Mouse (Mus musculus) myocyte (in vitro differentiated cells): ENCODE results near the gene Tmem94. TPM values are rescaled to one million over a fixed set of nuclear protein-coding genes. Genes with fewer than 3 reads are reported as not detected.
A peak's percentile ranks its signal among the peaks of the same experiment; 100 is the strongest.

Source experiments
- H3K27me3 ChIP-seq: one replicate; pipeline ENCODE4 v1.6.1; 2011; ENCODE audit not compliant: control insufficient read depth, insufficient read depth, insufficient read length
- H3K36me3 ChIP-seq: one replicate; pipeline ENCODE4 v1.6.1; 2011; ENCODE audit not compliant: control insufficient read depth, insufficient read depth
- H3K4me2 ChIP-seq: one replicate; pipeline ENCODE4 v1.6.1; 2011; ENCODE audit warnings: low read depth, control low read depth
- H3K4me3 ChIP-seq: one replicate; pipeline ENCODE4 v1.5.1; 2011; ENCODE audit warnings: mild to moderate bottlenecking, control low read depth, moderate library complexity
- H3K79me2 ChIP-seq: one replicate; pipeline ENCODE4 v1.6.1; 2011; ENCODE audit not compliant: control insufficient read depth, insufficient read depth
- H3ac ChIP-seq: one replicate; pipeline ENCODE4 v1.6.1; 2011; ENCODE audit not compliant: control insufficient read depth, insufficient read length
- CEBPB ChIP-seq: IDR thresholded peaks from 2 replicates; pipeline ENCODE4 v1.6.1; 2011; ENCODE audit warnings: mild to moderate bottlenecking, moderate library complexity; ENCODE audit not compliant: poor library complexity, insufficient read depth, severe bottlenecking
- E2F4 ChIP-seq: IDR thresholded peaks from one replicate; pipeline ENCODE4 v1.6.1; 2011; ENCODE audit warnings: mild to moderate bottlenecking, control low read depth, moderate library complexity; ENCODE audit not compliant: insufficient read depth
- MAX ChIP-seq: IDR thresholded peaks from one replicate; pipeline ENCODE4 v1.6.1; 2011; ENCODE audit warnings: low read depth, mild to moderate bottlenecking, control low read depth
- MYOD1 ChIP-seq, 3 experiments: IDR thresholded peaks; one replicate each; pipeline ENCODE4 v1.6.1; 2011; ENCODE audit warnings: control low read depth in 2 of 3, low read depth in 2 of 3, mild to moderate bottlenecking in 2 of 3, moderate library complexity in 1 of 3; ENCODE audit not compliant: insufficient read length in 2 of 3, control insufficient read depth in 1 of 3
- MYOG ChIP-seq, 3 experiments: IDR thresholded peaks; one replicate each; pipeline ENCODE4 v1.6.1; 2011; ENCODE audit warnings: control low read depth in 2 of 3, low read depth in 2 of 3, mild to moderate bottlenecking in 2 of 3; ENCODE audit not compliant: insufficient read length in 2 of 3, control insufficient read depth in 1 of 3, insufficient read depth in 1 of 3
- POLR2A ChIP-seq: IDR thresholded peaks from one replicate; pipeline ENCODE4 v1.6.1; 2011; ENCODE audit warnings: low read depth, mild to moderate bottlenecking, control low read depth, moderate library complexity; ENCODE audit not compliant: insufficient read length
- POLR2AphosphoS2 ChIP-seq: IDR thresholded peaks from one replicate; pipeline ENCODE4 v1.6.1; 2011; ENCODE audit warnings: low read depth, control low read depth; ENCODE audit not compliant: insufficient read length
- REST ChIP-seq: IDR thresholded peaks from one replicate; pipeline ENCODE4 v1.6.1; 2011; ENCODE audit warnings: mild to moderate bottlenecking, control low read depth, moderate library complexity; ENCODE audit not compliant: insufficient read depth, insufficient read length
- SRF ChIP-seq: IDR thresholded peaks from one replicate; pipeline ENCODE4 v1.6.1; 2011; ENCODE audit warnings: low read depth; ENCODE audit not compliant: control insufficient read depth, insufficient read length
- TCF12 ChIP-seq: IDR thresholded peaks from one replicate; pipeline ENCODE4 v1.6.1; 2011; ENCODE audit warnings: mild to moderate bottlenecking, control low read depth; ENCODE audit not compliant: poor library complexity, insufficient read depth, severe bottlenecking
- TCF3 ChIP-seq: IDR thresholded peaks from one replicate; pipeline ENCODE4 v1.6.1; 2011; ENCODE audit warnings: low read depth, control low read depth; ENCODE audit not compliant: insufficient read length
- USF1 ChIP-seq: IDR thresholded peaks from one replicate; pipeline ENCODE4 v1.6.1; 2011; ENCODE audit warnings: low read depth, mild to moderate bottlenecking, control low read depth, moderate library complexity
- polyA plus RNA-seq: library from polyadenylated mRNA; unstranded; fragments of >200 nt; fragmentation: generic; extraction: Trizol; gene quantifications from one replicate; pipeline ENCODE4 v1.2.1, GENCODE M21; 2012; ENCODE audit warnings: missing spikeins

Tmem94 gene
- polyA plus RNA-seq, 1 experiment = 19.6 TPM

DNA sequence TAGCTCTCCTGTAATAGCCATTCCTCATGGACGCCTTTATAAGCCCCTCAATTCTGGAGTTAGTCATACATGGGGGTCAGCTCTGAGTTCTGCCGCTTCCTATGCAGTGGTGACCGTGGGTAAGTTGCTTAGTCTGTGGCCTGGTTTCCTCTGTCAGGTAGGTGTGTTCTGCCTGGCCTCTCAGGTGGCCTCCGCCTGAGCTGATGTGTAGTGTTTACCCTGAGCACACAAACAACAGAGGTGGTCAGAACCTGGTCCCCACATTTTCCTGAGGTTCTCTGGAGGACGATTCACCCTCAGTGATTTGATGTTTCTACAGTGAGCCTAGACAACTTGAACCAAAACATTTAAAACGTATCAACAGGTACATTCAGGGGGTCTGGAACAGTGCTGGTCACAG lies 66.8 kb downstream of the Tmem94 start:
- TF ChIP-seq MYOD1 (IDR thresholded peaks at IDR 0.05; ENCODE audit: control insufficient read depth in 1 of 3, insufficient read length in 2 of 3, low read depth in 2 of 3) (no peak), CEBPB (no peak), TCF12 (no peak), SRF (no peak), MAX (no peak), POLR2A (no peak), USF1 (no peak), POLR2AphosphoS2 (no peak), E2F4 (no peak), TCF3 (no peak), REST (no peak), MYOG (IDR thresholded peaks at IDR 0.05; ENCODE audit: control insufficient read depth in 1 of 3, insufficient read depth in 1 of 3, insufficient read length in 2 of 3, low read depth in 2 of 3) (no peak)
- Histone ChIP-seq H3K4me2 (no peak overlapping the region), H3K27me3 (peaks cover 78% of the 10 kb centered on the region), H3K4me3 (no peak overlapping the region), H3K79me2 (no peaks in the 10 kb centered on the region), H3ac (no peak overlapping the region), H3K36me3 (no peaks in the 10 kb centered on the region)

DNA sequence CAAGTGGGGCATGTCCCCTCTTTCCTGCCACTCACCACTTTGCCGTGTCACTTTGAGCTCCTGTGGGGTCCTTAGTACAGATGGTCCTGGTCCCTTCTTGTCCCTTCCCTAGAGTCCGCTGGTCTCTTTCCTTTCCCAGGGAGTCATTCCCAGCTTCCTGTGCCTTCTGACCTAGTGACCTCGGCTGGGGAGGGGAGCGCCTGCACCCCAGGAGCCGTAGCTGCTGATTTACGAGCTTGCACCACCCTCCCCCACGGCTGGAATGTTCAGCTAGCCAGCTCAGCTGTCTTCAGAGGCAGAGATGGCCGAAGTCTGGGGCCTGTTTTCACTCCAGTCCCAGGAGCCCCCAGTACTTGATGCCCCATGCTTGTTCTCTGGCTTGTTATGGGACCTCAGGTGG lies 67.3 kb downstream of the Tmem94 start:
- H3K4me2 ChIP-seq = no peak overlapping the region
- TF ChIP-seq MYOG (IDR thresholded peaks at IDR 0.05; ENCODE audit: control insufficient read depth in 1 of 3, insufficient read depth in 1 of 3, insufficient read length in 2 of 3, low read depth in 2 of 3) (peak in 2 of 3 experiments; percentile 41 to 73), REST (no peak), USF1 (no peak), SRF (no peak), MAX (no peak), MYOD1 (IDR thresholded peaks at IDR 0.05; ENCODE audit: control insufficient read depth in 1 of 3, insufficient read length in 2 of 3, low read depth in 2 of 3) (peak in 1 of 3 experiments; percentile 64), TCF12 (no peak)
- H3K4me3 ChIP-seq = no peak overlapping the region
- H3K79me2 ChIP-seq = no peaks in the 10 kb centered on the region
- peaks cover 78% of the 10 kb centered on the region for H3K27me3 ChIP-seq
- H3ac ChIP-seq = no peak overlapping the region
- H3K36me3 ChIP-seq = no peaks in the 10 kb centered on the region

- TF ChIP-seq POLR2A (no peak), REST (no peak), TCF12 (no peak), MAX (no peak), MYOG (IDR thresholded peaks at IDR 0.05; ENCODE audit: control insufficient read depth in 1 of 3, insufficient read depth in 1 of 3, insufficient read length in 2 of 3, low read depth in 2 of 3) (no peak), USF1 (no peak), MYOD1 (IDR thresholded peaks at IDR 0.05; ENCODE audit: control insufficient read depth in 1 of 3, insufficient read length in 2 of 3, low read depth in 2 of 3) (no peak), CEBPB (no peak)
- Histone ChIP-seq H3K4me2 (no peak overlapping the region), H3K36me3 (no peaks in the 10 kb centered on the region), H3ac (no peak overlapping the region), H3K79me2 (no peaks in the 10 kb centered on the region), H3K4me3 (no peak overlapping the region), H3K27me3 (peaks cover 78% of the 10 kb centered on the region)
Measured at GRCm38 (mm10) chr11:115833021-115833513, 67.8 kb downstream of the Tmem94 start.

GRCm38 (mm10) chr11:115834033-115834432 lies 68.8 kb downstream of the Tmem94 start:
- Histone ChIP-seq H3K27me3 (peaks cover 74% of the 10 kb centered on the region), H3K36me3 (no peaks in the 10 kb centered on the region), H3K79me2 (no peaks in the 10 kb centered on the region), H3K4me3 (no peak overlapping the region), H3ac (no peak overlapping the region), H3K4me2 (no peak overlapping the region)
- TF ChIP-seq TCF3 (no peak), REST (no peak), E2F4 (no peak)

- no peak overlapping the region for H3ac ChIP-seq
- no peak overlapping the region for H3K4me3 ChIP-seq
- no peaks in the 10 kb centered on the region for H3K79me2 ChIP-seq
- no peaks in the 10 kb centered on the region for H3K36me3 ChIP-seq
- no peak overlapping the region for H3K4me2 ChIP-seq
- TF ChIP-seq TCF12 (no peak), SRF (no peak), MAX (no peak), MYOG (IDR thresholded peaks at IDR 0.05; ENCODE audit: control insufficient read depth in 1 of 3, insufficient read depth in 1 of 3, insufficient read length in 2 of 3, low read depth in 2 of 3) (no peak), POLR2A (no peak), TCF3 (no peak), REST (no peak), USF1 (no peak), MYOD1 (IDR thresholded peaks at IDR 0.05; ENCODE audit: control insufficient read depth in 1 of 3, insufficient read length in 2 of 3, low read depth in 2 of 3) (no peak), CEBPB (no peak), POLR2AphosphoS2 (no peak), E2F4 (no peak)
- H3K27me3 ChIP-seq = peaks cover 60% of the 10 kb centered on the region
Measured at GRCm38 (mm10) chr11:115836656-115837395, 71.6 kb downstream of the Tmem94 start.
